Mouse (Mus musculus) layer of hippocampus, postnatal 14 days (tissue): ENCODE data around the gene Svs2. TPM values are rescaled to one million over a fixed set of nuclear protein-coding genes. Genes with fewer than 3 reads are reported as not detected.
"Not testable (repeated sequence)": the region's sequence is repeated elsewhere in the genome, so short reads cannot be mapped to it uniquely, and the experiment has no call there.

Experiments used
- DNase-seq, 2 experiments: peaks; one replicate each; pipeline ENCODE4 v3.0.0; 2021 to 2022; ENCODE audit warnings: low spot score in 2 of 2, mixed read lengths in 1 of 2
- long read RNA-seq, 2 experiments: library from polyadenylated mRNA; stranded (forward); transcript quantifications; one replicate each; pipeline ENCODE4 v2.0.0; 2021
- total RNA-seq, 2 experiments: library from RNA; stranded (reverse); gene quantifications; 2 replicates each; pipeline ENCODE4 v1.2.3; 2021

The Svs2 gene
- total RNA-seq: not detected
- long read RNA-seq, experiment 1: 0 reads
- long read RNA-seq, experiment 2: 0 reads

GRCm38 (mm10) chr2:164238366-164238765, at the start of gene Svs2:
Svs2 (minus strand) TSS chr2:164238466.
- no peak for DNase-seq

- DNase-seq: no peak
Measured at GRCm38 (mm10) chr2:164278359-164278758, 40.1 kb upstream of the Svs2 start, which contains the start of gene Svs4. Svs4 (minus strand) TSS chr2:164278459.

- DNase-seq: not testable (repeated sequence)
Measured at GRCm38 (mm10) chr2:164256540-164256939, 18.3 kb upstream of the Svs2 start, which contains the start of gene Svs3b. Svs3b (minus strand) TSS chr2:164256640.

- no peak for DNase-seq
Measured at GRCm38 (mm10) chr2:164232671-164233070, 5.6 kb downstream of the Svs2 start.

- no peak for DNase-seq
Measured at GRCm38 (mm10) chr2:164228361-164229070, 9.8 kb downstream of the Svs2 start.

GRCm38 (mm10) chr2:164221522-164221921, 16.7 kb downstream of the Svs2 start, which contains the start of gene Wfdc15b:
Wfdc15b (minus strand) TSS chr2:164221660.
- DNase-seq: no peak

GRCm38 (mm10) chr2:164219295-164219694, 19.0 kb downstream of the Svs2 start:
- DNase-seq: no peak

GRCm38 (mm10) chr2:164212711-164213110, 25.6 kb downstream of the Svs2 start:
- DNase-seq: no peak

GRCm38 (mm10) chr2:164210892-164211291, 27.4 kb downstream of the Svs2 start:
- DNase-seq: no peak

GRCm38 (mm10) chr2:164206676-164207075, 31.6 kb downstream of the Svs2 start:
- no peak for DNase-seq

- DNase-seq: not testable (repeated sequence)
Measured at GRCm38 (mm10) chr2:164206011-164206410, 32.3 kb downstream of the Svs2 start.

- DNase-seq: no peak
Measured at GRCm38 (mm10) chr2:164199626-164200327, 38.5 kb downstream of the Svs2 start, which contains the start of gene Wfdc15a. Wfdc15a (minus strand) TSS chr2:164200130.

- DNase-seq: no peak
Measured at GRCm38 (mm10) chr2:164196700-164196990, 41.6 kb downstream of the Svs2 start.

GRCm38 (mm10) chr2:164195971-164196699, 42.1 kb downstream of the Svs2 start:
- DNase-seq: no peak

GRCm38 (mm10) chr2:164194959-164195630, 43.2 kb downstream of the Svs2 start:
- no peak for DNase-seq

- no peak for DNase-seq
Measured at GRCm38 (mm10) chr2:164192279-164192678, 46.0 kb downstream of the Svs2 start.

GRCm38 (mm10) chr2:164190576-164190975, 47.7 kb downstream of the Svs2 start, which contains the start of gene Wfdc12:
Wfdc12 (minus strand) TSS chr2:164190608.
- no peak for DNase-seq

- DNase-seq: no peak
Measured at GRCm38 (mm10) chr2:164188722-164189121, 49.5 kb downstream of the Svs2 start.
